Mouse (Mus musculus): ENCODE results near the gene Marveld2. TPM values are rescaled to one million over a fixed set of nuclear protein-coding genes. Genes with fewer than 3 reads are reported as not detected.

Marveld2 gene
- polyA plus RNA-seq, 1 experiment: 11.4 TPM

GRCm38 (mm10) chr13:100634106-100634691, 17.4 kb upstream of the Marveld2 start:
- 66% methylated on average over 3 of the region's 3 CpGs for WGBS
- DNase-seq: no peak
- Histone ChIP-seq H3K4me3 (replicated peaks; ENCODE audit: extremely low read depth, low read depth, low read length) (no peak overlapping the region), H3K4me1 (ENCODE audit: control insufficient read depth, insufficient read depth, low read length) (no peaks in the 10 kb centered on the region)
- TF ChIP-seq CTCF (IDR thresholded peaks at IDR 0.05; ENCODE audit: insufficient read depth, low read length) (no peak), POLR2A (IDR thresholded peaks at IDR 0.05; ENCODE audit: borderline replicate concordance, extremely low read depth, low read depth, low read length) (no peak)

GRCm38 (mm10) chr13:100622241-100622640, 5.5 kb upstream of the Marveld2 start:
- DNase-seq: no peak
- WGBS: 75% methylated on average over 4 of the region's 4 CpGs
- no peaks in the 10 kb centered on the region for H3K4me1 ChIP-seq (ENCODE audit: control insufficient read depth, insufficient read depth, low read length)
- H3K4me3 ChIP-seq (replicated peaks; ENCODE audit: extremely low read depth, low read depth, low read length): no peak overlapping the region
- TF ChIP-seq CTCF (IDR thresholded peaks at IDR 0.05; ENCODE audit: insufficient read depth, low read length) (no peak), POLR2A (IDR thresholded peaks at IDR 0.05; ENCODE audit: borderline replicate concordance, extremely low read depth, low read depth, low read length) (no peak)

- WGBS: 88% methylated on average over 13 of the region's 13 CpGs
- Histone ChIP-seq H3K4me1 (ENCODE audit: control insufficient read depth, insufficient read depth, low read length) (no peaks in the 10 kb centered on the region), H3K4me3 (replicated peaks; ENCODE audit: extremely low read depth, low read depth, low read length) (no peak overlapping the region)
- DNase-seq: no peak
- TF ChIP-seq CTCF (IDR thresholded peaks at IDR 0.05; ENCODE audit: insufficient read depth, low read length): no peak
- no peak for TF ChIP-seq POLR2A (IDR thresholded peaks at IDR 0.05; ENCODE audit: borderline replicate concordance, extremely low read depth, low read depth, low read length)
Measured at GRCm38 (mm10) chr13:100617583-100617982, 812 bp upstream of the Marveld2 start.

- 52% methylated on average over 2 of the region's 2 CpGs for WGBS
- TF ChIP-seq CTCF (IDR thresholded peaks at IDR 0.05; ENCODE audit: insufficient read depth, low read length) (no peak), POLR2A (IDR thresholded peaks at IDR 0.05; ENCODE audit: borderline replicate concordance, extremely low read depth, low read depth, low read length) (no peak)
Measured at GRCm38 (mm10) chr13:100612903-100613302, 3.9 kb downstream of the Marveld2 start.

GRCm38 (mm10) chr13:100612251-100612650, 4.5 kb downstream of the Marveld2 start:
- 94% methylated on average over 10 of the region's 10 CpGs for WGBS
- TF ChIP-seq POLR2A (IDR thresholded peaks at IDR 0.05; ENCODE audit: borderline replicate concordance, extremely low read depth, low read depth, low read length): no peak
- no peak for TF ChIP-seq CTCF (IDR thresholded peaks at IDR 0.05; ENCODE audit: insufficient read depth, low read length)
- DNase-seq: no peak
- Histone ChIP-seq H3K4me3 (replicated peaks; ENCODE audit: extremely low read depth, low read depth, low read length) (no peak overlapping the region), H3K4me1 (ENCODE audit: control insufficient read depth, insufficient read depth, low read length) (no peaks in the 10 kb centered on the region)

More at GRCm38 (mm10) chr13:100612903-100613302, 3.9 kb downstream of the Marveld2 start:
- Histone ChIP-seq H3K4me1 (ENCODE audit: control insufficient read depth, insufficient read depth, low read length) (no peaks in the 10 kb centered on the region), H3K4me3 (replicated peaks; ENCODE audit: extremely low read depth, low read depth, low read length) (no peak overlapping the region)
- no peak for DNase-seq

- Histone ChIP-seq H3K4me1 (ENCODE audit: control insufficient read depth, insufficient read depth, low read length) (no peaks in the 10 kb centered on the region), H3K4me3 (replicated peaks; ENCODE audit: extremely low read depth, low read depth, low read length) (no peak overlapping the region)
- 91% methylated on average over 13 of the region's 13 CpGs for WGBS
- DNase-seq: no peak
- TF ChIP-seq POLR2A (IDR thresholded peaks at IDR 0.05; ENCODE audit: borderline replicate concordance, extremely low read depth, low read depth, low read length) (no peak), CTCF (IDR thresholded peaks at IDR 0.05; ENCODE audit: insufficient read depth, low read length) (no peak)
Measured at GRCm38 (mm10) chr13:100611266-100611665, 5.5 kb downstream of the Marveld2 start.

- 88% methylated on average over 8 of the region's 8 CpGs for WGBS
- TF ChIP-seq POLR2A (IDR thresholded peaks at IDR 0.05; ENCODE audit: borderline replicate concordance, extremely low read depth, low read depth, low read length) (no peak), CTCF (IDR thresholded peaks at IDR 0.05; ENCODE audit: insufficient read depth, low read length) (peak; percentile 11; the same call in 1 of the 2 replicates)
- no peaks in the 10 kb centered on the region for H3K4me1 ChIP-seq (ENCODE audit: control insufficient read depth, insufficient read depth, low read length)
Measured at GRCm38 (mm10) chr13:100607756-100608155, 9.0 kb downstream of the Marveld2 start.

GRCm38 (mm10) chr13:100605845-100606244, 10.9 kb downstream of the Marveld2 start:
- Histone ChIP-seq H3K4me1 (ENCODE audit: control insufficient read depth, insufficient read depth, low read length) (no peaks in the 10 kb centered on the region), H3K4me3 (replicated peaks; ENCODE audit: extremely low read depth, low read depth, low read length) (no peak overlapping the region)
- TF ChIP-seq CTCF (IDR thresholded peaks at IDR 0.05; ENCODE audit: insufficient read depth, low read length) (no peak), POLR2A (IDR thresholded peaks at IDR 0.05; ENCODE audit: borderline replicate concordance, extremely low read depth, low read depth, low read length) (no peak)
- 68% methylated on average over 1 of the region's 1 CpGs for WGBS
- no peak for DNase-seq

More at GRCm38 (mm10) chr13:100607756-100608155, 9.0 kb downstream of the Marveld2 start:
- DNase-seq: no peak
- H3K4me3 ChIP-seq (replicated peaks; ENCODE audit: extremely low read depth, low read depth, low read length): no peak overlapping the region

- Histone ChIP-seq H3K4me3 (replicated peaks; ENCODE audit: extremely low read depth, low read depth, low read length) (no peak overlapping the region), H3K4me1 (ENCODE audit: control insufficient read depth, insufficient read depth, low read length) (no peaks in the 10 kb centered on the region)
- 78% methylated on average over 11 of the region's 11 CpGs for WGBS
- TF ChIP-seq POLR2A (IDR thresholded peaks at IDR 0.05; ENCODE audit: borderline replicate concordance, extremely low read depth, low read depth, low read length) (no peak), CTCF (IDR thresholded peaks at IDR 0.05; ENCODE audit: insufficient read depth, low read length) (no peak)
- DNase-seq: no peak
Measured at GRCm38 (mm10) chr13:100603738-100604095, 13.1 kb downstream of the Marveld2 start.

- Histone ChIP-seq H3K4me3 (replicated peaks; ENCODE audit: extremely low read depth, low read depth, low read length) (no peak overlapping the region), H3K4me1 (ENCODE audit: control insufficient read depth, insufficient read depth, low read length) (no peaks in the 10 kb centered on the region)
- TF ChIP-seq POLR2A (IDR thresholded peaks at IDR 0.05; ENCODE audit: borderline replicate concordance, extremely low read depth, low read depth, low read length): no peak
- no peak for TF ChIP-seq CTCF (IDR thresholded peaks at IDR 0.05; ENCODE audit: insufficient read depth, low read length)
- DNase-seq: no peak
- 75% methylated on average over 10 of the region's 10 CpGs for WGBS
Measured at GRCm38 (mm10) chr13:100603031-100603737, 13.6 kb downstream of the Marveld2 start.
